Mouse (Mus musculus): ENCODE measurements around the gene Caskin1. TPM values are rescaled to one million over a fixed set of nuclear protein-coding genes. Genes with fewer than 3 reads are reported as not detected.

Caskin1 gene
- total RNA-seq, 2 experiments from 2014 or later = 0.56 to 0.68 TPM

- peak; percentile 57 for DNase-seq
Measured at GRCm38 (mm10) chr17:24494627-24495335, 6.4 kb downstream of the Caskin1 start.

DNA sequence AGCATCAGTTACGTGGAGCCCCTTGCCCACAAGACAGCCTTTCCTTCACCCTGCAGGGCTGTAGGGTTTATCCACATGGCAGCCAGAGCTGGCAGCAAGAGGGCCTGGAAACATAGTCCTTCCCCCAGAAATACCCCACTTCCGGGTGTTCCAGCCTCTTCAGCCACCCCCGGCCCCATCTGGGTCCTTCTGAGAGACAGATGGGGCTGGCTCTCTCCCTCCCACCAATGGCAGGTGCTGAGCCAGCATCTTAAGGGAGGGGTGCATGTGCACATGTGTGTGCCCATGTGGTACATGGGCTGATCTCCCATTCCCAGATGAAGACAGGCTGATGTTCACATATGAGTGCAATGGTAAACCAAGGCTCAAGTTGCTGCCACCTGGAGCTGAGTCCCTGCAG is 7.0 kb downstream of the Caskin1 start:
- no peak for DNase-seq

DNA sequence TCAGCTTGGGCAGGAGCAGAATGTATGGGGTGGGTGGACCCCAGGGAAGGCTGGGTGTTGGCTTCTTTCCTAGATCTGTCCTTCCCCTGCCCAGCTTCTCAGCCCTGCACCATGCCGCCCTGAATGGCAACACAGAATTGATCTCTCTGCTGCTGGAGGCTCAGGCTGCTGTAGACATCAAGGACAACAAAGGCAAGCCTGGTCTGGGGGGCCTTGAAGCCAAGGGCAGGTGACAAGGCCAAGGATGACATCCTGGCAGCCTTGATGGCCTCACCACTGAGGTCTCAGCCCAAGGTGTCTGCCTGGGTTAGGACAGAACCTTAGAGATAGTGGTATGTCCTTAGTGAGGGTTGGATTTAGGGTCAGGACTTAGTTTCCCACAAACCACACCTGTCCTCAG is 7.6 kb downstream of the Caskin1 start:
- no peak for DNase-seq

- no peak for DNase-seq
Measured at GRCm38 (mm10) chr17:24502208-24502607, 13.8 kb downstream of the Caskin1 start.

- no peak for DNase-seq
Measured at GRCm38 (mm10) chr17:24504085-24504484, 15.7 kb downstream of the Caskin1 start.

- DNase-seq = no peak
Measured at GRCm38 (mm10) chr17:24505286-24505955, 17.0 kb downstream of the Caskin1 start.

DNA sequence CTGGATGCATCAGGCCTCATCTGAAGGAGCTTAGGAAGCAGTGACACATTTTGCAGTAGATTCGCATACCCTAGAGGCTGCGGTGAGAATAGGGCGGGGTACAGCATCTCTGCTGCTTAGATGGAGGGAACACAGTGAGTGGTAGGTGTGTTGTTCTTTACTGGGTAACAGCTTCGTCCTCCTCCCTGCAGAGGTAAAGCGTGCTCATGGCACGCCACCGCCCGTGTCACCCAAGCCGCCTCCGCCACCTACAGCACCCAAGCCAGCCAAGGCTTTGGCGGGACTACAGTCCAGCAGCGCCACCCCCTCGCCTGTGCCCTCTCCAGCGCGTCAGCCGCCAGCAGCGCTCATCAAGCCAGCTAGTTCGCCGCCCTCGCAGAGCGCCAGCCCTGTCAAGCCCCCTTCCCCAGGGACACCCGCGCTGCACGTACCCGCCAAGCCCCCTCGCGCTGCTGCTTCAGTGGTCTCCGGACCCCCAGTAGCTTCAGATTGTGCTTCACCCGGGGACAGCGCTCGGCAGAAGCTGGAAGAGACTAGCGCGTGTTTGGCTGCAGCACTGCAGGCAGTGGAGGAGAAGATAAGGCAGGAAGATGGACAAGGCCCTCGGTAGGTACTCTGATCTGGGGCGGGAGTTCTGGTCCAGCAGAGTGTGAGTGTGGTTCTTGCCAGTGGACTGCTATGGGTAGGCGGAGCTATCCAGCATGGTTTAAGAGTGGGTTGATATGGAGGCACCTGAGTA is 18.1 kb downstream of the Caskin1 start:
- peak; percentile 41 for DNase-seq

DNA sequence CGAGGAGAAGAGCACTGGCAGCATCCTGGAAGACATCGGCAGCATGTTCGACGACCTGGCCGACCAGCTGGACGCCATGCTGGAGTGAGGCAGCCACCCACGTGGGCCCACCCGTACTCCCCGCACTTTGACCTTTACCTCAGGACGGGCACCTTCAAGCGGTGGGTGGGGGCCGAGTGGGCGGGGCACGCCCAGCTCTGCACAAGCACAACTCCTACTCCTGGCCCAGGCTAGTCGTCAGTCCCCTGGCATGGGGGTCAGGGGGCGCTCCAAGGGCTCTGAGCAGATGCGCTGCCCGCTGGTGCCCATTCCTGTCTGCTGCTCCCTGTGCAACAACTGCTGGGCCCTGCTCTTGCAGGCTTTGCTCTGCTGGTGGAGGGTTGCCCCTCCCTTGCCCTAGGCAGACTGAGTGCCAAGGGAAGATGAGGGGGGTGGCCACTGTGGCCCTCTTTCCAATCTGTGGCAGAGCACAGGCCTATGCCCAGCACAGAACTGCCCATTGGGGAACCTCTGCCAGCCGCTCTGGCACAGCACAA is 18.8 kb downstream of the Caskin1 start:
- DNase-seq = no peak

GRCm38 (mm10) chr17:24507806-24508460 is 19.5 kb downstream of the Caskin1 start:
- DNase-seq = no peak

DNA sequence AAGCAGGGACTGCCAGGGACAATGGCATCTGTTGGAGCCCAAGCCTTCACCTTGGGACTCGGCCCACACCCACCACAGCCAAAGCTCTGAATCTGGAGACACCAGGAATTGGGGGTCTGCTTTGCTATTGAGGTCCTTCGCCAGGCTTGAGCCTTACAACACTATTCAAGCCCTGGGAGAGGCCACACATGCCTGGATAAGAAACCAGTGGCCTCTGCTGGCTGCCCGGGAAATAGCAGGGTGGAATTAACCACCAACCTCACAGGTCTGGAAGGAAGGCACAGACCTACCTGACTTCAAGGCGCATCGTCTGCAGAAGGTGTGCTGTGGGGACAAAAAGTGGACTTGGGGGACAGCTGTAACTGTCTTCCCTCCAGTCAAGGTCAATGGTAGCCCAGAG is 25.2 kb downstream of the Caskin1 start:
- DNase-seq = peak; percentile 53

- DNase-seq = no peak
Measured at GRCm38 (mm10) chr17:24514270-24515257, 26.2 kb downstream of the Caskin1 start.

DNA sequence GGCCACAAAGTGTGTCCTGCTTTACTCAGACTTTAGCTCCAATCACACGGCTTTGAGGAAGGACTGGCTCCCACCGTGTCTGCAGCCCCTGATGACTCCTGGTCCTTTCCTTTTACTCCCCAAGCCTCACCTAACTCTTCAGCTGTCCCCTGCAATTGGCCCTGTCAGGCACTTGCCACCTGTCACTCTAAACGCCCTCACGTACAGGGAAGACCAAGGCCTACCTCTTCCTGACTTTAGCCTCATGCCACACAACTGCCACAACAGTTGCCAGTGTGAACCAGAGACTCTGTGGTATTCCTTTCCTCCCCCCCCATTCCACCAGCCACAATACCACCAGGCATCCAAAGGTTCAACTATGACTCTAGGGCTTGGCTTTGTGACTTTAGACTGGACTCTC is 32.0 kb downstream of the Caskin1 start:
- no peak for DNase-seq

DNA sequence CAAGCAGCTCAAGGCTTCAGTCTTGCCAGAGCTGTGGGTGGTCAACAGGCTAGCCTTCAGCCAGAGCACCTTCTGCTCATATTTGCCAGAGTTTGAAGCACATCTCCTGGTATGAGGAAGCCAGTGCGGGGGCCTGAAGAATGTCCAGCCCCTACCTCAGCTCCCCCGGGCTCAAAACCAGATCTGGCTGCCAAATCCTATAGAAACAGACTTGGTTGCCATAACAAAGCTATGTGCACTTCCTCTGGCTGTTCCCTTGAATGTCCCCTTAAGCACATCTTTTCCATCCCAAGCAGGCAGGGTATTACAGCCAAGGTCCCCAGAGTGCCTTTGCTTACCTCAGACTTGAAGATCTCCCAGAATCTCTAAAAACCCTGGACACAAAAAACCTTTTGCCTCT is 36.3 kb downstream of the Caskin1 start:
- no peak for DNase-seq

DNA sequence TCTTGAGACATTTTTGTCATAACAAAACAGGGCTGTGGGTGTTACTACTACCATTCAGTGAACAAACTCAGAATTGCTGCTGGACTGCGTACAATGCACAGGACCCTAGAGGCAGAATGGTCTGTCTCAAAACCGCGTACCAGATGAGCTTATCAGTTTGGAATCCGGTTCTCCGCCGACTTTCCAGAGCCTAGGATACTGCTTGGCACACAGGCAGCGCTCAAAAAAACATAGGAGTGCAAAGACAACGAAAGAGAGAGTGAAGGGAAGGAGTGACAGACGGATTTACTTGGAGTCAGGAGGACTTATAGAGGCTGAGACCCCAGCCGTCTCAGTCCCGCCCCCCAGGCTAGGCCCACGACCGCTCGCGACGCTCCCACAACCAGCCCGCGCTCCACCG is 38.9 kb downstream of the Caskin1 start:
- DNase-seq = no peak

DNA sequence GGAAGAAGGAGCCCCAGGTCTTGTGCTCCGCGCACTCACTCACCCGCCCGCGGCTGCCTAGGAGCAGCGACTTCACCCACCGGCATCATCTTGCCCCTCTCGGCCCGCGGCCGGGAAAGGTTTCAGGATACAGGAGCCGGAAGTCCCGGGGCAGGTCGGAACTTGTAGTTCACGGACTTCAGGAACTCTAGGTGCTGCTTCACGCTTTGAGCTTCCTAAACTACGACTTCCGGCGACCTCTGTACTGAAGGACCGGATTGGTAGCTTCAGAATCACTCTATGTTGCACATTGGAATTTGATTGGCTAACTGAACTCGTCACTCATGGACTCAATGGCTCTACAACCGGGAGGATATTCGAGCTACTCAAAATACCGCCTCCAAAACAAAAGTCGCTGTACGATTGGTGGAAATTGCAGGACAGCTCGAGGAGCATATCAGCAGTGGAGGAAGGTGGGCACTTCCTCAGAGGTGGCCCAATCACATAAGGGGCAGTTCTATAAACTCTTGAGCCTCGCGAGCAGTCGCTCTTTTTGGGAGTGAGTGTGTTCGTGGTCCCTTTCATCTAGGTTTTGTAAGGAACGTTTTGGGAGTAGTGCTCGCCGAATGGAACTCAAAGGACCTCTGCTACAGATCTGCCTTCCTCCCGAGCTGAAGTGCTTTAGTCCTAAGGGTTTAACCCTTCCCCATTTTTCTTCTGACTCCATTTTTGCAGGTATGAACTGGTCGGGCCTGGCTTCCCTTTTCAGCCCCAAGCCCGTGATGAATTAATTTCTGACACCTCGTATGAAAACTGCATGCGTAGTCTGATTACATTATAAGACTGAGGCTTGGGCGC is 39.5 kb downstream of the Caskin1 start, which contains the start of gene Traf7:
Gene Traf7, minus strand, starts transcription at position 216 of the 837 bp plus-strand sequence.
- peak; percentile 85 for DNase-seq

DNA sequence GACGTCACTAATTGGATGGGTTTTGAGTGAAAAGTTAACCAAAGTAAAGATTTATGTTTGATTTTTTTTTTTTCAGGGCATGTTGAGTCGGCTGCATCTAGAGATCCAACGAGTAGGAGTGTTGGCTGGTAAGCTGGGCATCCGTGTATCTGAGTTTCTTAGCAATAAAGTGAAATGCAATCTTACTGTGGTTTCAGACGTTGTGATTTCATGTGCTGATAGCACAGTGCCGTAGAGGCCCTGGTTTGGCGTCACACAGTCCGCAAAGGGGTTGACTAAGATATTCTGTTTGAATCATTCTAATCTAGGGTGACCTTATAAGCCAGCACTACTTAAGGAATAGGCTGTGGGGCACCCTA is 40.1 kb downstream of the Caskin1 start:
- no peak for DNase-seq

GRCm38 (mm10) chr17:24529007-24529451 is 40.6 kb downstream of the Caskin1 start:
- DNase-seq = peak; percentile 58

- no peak for DNase-seq
Measured at GRCm38 (mm10) chr17:24529883-24530282, 41.5 kb downstream of the Caskin1 start.

DNA sequence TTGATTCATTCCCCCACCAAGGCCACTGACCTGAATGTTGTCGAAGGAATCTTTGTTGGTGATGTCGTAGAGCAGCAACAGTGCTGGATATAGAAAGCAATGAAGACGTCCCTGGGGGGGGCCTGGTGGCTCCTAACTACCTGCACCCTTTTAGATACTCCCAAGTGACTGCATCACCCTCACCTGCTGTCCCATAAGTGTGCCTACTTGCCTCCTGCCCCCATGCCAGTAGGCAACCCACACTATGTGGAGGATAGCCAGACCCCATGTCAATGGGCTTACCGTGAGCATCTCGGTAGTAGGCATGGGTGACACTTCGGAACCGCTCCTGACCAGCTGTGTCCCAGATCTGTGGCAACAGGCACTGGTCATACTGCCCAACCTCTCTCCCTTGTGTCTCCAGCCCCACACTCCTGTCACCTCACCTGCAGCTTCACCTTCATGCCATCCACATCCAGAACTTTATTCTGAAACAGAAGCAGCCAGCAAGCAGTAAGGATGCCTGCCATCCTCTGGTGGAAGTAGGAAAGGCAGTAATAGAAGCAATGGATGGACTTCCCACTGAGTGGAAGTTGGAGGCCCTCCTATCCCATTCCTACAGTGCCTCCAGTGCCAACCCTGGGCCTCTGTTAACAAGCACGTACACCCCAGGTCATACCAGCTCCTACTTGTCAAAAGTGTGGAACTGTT is 42.1 kb downstream of the Caskin1 start:
- no peak for DNase-seq

Data from gastrocnemius, postnatal 10 days (tissue).